Mouse (Mus musculus) heart, postnatal 36 days (tissue): ENCODE measurements around the gene Galnt15. TPM values are rescaled to one million over a fixed set of nuclear protein-coding genes. Genes with fewer than 3 reads are reported as not detected.

Source experiments
- DNase-seq, 2 experiments: peaks; one replicate each; pipeline ENCODE4 v3.0.0; 2021 to 2022
- intact Hi-C: fragments of 180-260 bp; cut with DNase I; formaldehyde crosslinking; loops from one replicate; pipeline ENCODE4 v1.15.1; 2025
- total RNA-seq, 2 experiments: library from RNA; stranded (reverse); gene quantifications; 2 replicates each; pipeline ENCODE4 v1.2.3; 2021

Galnt15 gene
- 10 to 100 TPM; 15.0 to 21.3 TPM for total RNA-seq

DNA sequence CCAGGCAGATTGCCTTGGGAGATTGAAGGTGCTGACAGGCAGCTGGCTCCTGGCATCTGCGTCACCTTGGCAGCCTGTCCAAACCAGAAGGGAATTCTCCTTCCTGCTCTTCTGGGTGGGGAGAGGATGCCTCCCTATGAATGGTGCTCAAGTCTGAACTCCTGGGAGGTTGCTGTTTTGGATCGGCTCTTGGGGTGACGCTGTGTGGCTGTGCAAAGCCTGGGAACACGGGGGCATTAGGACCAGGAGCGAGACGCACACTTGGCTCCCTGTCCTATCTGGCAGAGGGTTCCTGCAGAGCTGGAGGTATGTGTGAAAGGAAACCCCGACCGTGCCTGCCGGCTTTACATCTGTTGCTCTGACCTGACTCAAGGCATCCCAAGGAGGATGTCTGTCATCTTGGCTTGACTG is at the start of gene Galnt15:
Galnt15 (plus strand) TSS at position 309 of the 411 bp plus-strand sequence.
- DNase-seq = peak; percentile 78 to 79
- intact Hi-C loops = loop anchor here (1.0 kb wide), 1 partner anchor 22 kb away; no protein-coding TSS in a partner anchor

DNA sequence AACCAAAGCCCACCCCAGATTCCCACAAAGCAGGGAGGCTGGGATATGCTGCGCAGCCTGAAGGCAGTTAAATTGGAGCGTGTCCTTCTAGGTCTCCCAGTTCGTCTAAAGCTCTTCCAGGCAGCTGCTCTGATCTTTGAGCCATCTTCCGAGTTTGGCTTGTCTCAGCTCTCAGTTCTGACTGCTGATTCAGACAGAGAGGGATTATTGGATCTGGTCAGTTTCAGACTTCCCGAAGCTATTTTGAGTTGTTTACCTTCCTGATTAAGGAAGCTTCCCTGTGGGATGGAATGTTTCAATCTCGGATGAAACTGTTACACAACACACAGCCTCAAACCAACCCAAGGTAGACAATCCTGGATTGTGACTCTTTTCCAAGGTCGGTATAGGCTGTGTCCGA is 34.8 kb upstream of the Galnt15 start:
- intact Hi-C loops = no loop called here
- DNase-seq = no peak

DNA sequence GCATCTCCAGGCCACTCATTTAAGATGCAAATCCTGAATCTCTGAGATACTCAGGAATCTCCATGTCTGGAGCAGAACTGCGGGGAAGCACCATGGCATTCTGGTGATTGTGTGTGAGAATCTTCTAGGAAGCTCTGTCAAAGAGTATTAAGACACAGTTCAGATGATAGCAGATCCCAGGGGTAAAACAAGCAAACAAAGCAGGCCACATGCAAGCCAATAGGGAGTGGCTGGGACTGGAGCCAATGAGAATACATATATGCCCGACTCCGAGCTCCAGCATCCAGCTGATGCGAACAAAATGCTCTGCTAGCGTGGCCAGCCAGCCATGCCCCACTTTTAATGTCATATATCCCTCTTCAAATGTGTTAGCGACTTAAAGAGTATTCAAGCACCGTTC is 27.8 kb upstream of the Galnt15 start:
- no peak for DNase-seq
- intact Hi-C loops = no loop called here

DNA sequence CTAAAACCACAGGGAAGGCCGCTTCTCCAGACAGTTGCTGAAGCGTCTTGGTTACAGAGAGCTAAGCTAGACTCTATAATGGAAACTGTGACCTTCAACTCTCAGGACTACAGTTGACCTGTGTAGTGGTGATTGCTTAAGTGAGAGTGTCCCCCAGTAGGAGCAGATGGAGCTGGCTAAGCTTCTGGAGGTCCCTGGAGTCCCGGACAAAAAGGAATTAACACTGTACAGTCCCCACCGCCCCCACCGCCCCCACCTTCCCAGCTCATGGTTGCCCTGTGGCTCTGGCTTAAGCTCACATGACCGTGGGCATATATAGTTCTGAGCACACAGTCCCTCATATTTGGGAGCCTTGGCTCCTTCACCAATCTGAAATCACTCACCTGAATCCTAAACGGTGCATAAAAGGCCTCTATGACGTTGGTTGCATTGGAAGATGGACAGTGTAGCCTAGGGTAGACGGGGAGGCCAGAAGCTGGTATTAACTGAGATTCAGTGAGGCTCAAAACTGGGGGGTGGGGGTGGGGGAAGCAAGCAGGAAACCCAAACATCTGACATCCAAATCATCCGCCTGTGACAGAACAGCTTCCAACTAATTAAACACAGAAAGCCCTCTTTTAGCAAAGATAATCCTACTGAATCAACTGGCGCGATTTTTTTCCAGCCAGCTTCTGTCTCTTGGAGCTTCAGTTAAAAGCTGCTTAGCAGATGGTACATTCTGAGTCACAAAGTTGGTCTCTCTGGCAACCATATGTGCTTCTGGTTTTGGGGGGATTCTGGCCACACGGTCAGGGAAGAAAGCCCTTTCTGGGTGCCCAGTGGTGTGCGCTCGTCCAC is 26.1 kb upstream of the Galnt15 start:
- intact Hi-C loops = no loop called here
- no peak for DNase-seq

DNA sequence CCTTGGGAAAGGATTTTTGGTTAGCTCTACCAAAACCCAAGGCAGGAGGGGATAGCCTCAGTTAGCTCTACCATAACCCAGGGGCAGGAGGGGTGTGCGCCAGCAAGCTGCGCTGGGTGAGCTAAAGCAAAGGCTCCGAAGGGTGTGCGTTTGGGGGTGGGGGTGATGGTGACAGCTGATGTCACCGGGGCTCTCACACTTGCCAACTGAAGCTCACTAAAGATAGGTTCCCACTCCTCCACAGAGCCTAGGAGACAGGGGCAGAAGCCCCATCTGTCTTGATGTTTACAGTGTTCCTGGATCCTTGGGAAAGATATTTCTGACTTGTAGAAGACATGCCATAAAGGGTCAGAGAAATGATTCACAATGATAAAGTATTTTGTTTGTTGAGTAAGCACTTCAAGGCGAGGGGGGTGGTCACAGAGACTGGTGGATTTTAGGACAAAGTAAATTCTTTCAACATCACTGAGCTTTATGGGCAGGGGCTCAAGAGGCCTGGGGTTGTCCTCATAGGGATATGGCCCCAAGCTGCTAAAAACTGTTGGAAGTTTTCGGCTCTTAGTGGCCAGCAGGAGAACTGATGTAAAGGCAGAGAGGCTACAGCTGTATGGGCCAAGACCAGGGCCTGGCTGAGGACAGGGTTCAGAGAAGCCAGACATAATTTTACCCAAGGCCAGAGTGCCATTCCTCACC is 24.7 kb upstream of the Galnt15 start:
- intact Hi-C loops = no loop called here
- no peak for DNase-seq

DNA sequence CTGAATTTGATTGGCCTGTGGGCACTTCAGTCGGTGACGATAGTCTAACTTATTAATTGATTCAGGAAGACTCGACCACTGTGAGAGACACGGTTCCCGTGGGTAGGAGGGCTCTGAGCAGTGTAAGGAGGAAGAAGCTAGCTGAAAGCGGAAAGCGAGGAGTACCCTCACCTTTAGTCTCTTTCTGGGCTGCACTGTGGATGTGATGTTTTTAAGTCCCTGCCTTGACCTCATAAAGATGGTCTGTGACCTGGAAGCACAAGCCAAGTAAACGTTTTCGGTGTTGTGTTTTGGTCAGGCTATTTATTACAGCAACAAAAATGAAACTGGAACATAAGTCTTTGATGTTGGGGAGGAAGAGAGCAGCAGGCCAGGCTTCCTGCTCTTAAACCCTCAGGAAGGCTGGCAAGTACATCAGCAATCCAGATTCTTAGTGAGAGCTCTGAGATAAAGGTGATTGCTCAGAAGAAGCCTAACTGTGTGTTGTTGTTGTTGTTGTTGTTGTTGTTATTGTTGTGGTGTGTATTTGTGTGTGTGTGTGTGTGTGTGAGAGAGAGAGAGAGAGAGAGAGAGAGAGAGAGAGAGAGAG is 23.0 kb upstream of the Galnt15 start:
- intact Hi-C loops = loop anchor here (1.0 to 2.0 kb wide), 2 partner anchors 24 to 49 kb away; no protein-coding TSS in a partner anchor

DNA sequence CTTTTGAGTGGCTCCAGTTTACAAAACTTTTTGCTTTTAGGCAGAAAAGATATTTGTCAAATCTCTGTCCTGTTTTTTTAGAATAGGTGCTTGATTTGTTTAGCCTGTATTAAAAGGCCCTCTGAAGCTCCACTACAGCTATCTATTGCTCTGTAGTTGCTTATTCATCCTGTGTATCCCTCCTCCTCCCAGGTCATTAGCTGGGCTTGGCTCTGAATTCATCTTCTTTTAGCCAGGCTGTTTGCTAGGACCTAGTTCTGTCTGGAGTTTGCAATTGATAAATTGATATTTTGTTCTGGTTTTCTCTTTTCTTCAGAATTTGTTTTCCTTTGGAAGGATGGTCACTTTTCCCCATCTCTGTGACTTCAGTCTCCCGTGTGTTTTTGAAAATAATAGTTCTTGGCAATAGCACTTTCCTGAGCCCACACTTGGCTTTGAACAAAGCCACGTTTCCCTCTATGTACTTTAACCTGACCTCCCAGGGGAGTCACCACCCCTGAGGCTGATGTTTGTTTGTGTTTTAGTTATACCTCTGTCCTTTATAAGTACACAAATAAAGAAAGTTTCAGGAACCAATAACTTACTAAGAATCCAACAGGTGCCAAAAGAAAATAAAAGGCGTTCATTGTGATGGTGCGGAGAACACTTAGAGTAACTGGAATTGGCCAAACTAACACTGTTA is 21.0 kb upstream of the Galnt15 start:
- intact Hi-C loops = loop anchor here (2.0 kb wide), 1 partner anchor 51 kb away; no protein-coding TSS in a partner anchor
- DNase-seq = no peak

More for the DNA sequence above, 23.0 kb upstream of the Galnt15 start:
- DNase-seq = no peak

DNA sequence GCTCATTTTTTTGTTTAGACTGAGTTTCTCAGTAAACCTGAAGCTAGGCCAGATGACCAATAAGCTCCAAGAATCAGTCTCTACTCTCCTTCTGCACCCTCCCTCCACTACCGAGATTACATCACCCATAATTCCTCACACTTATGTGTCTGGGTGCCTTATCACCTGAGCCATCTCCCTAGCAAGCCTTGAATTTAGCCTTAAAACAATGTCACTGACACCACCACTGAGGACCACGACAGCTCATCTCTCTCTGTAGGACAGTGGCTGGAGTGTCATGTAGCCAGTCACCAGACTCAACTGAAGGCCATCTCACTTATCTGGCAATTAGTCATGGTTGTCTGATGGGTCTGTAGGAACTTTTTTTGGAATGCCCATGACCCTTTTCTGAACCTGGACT is 19.1 kb upstream of the Galnt15 start:
- intact Hi-C loops = no loop called here
- DNase-seq = no peak

DNA sequence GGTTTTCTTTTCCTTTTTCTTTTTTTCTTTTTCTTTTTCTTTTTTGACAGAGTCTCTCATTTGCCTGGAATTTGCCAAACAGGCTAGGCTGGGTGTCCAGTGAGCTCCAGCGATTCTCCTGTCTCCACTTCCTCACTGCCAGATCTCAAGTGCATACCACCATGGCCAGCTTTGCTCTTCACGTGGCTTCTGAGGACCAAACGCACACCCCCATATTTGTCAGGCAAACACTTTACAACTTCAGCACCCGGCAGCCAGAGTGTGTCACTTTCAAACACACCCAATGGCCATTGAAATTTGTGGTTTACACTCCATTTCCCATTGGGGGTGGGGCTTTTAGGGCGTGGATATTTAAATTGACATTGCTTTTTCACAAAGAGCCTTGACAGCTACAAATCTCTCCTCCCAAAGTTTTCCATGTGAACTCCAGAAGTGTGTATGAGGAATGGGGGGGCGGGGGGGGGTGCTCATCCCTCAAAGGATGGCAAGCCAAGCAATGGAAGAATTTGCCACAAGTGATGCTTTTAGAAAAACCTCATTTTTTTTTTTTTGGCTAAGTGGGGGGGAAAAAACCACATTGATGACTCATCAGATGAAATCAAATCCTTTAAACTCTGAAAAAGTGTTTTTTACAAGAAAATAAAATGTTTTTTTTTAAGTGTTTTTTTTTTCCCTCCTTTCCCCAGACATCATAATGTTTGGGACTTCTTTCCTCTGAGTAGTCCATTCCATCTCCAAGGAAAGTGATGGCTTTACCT is 17.1 kb upstream of the Galnt15 start:
- no peak for DNase-seq
- intact Hi-C loops = no loop called here

DNA sequence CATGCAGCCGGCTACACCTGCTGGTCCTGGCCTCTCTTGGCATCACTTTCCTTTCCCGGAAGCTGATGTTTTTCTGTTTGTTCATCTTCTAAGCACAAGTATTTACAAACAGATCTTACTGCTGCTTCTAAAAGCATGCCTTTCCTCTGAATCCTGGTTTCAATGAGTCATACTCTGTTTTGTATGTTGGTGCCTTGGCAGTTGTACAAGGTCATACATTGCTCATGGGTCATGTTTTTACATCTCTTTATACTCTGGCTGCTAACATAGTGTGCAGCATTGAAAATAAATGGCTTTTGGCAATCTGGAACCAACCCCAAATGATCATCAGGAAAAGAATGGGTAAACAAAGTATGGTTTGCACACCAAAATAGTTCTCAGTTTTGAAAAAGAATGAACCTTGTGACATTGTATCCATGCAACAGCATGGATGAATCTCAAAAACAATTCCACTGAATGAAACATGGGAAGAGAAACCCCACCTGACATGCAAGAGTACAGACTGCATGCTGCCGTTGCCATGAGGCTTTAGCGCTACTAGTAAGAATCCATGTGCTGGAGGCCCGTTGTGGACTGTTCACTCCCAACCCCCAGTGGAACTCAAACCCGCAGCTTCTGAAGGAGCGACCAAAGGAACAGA is 13.5 kb upstream of the Galnt15 start:
- intact Hi-C loops = no loop called here
- DNase-seq = no peak

DNA sequence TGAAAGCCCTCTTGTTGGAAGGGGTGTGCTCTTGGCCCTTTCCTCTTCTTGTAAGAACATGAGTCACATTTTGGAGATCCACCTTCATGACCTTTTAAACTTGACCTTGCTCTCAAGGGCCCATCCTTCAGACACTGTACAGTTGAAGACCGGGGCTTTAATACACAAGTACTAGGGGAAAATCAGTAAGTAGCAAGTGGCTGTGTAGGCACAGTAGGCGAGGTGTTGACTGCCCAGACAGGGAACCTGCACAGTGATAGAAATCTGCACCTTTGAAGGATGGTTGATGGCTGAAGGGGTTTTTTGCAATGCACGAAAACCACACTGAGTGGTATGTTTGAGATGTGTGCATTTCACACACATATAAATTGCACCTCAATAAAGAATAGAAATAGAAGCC is 12.3 kb upstream of the Galnt15 start:
- DNase-seq = no peak
- intact Hi-C loops = no loop called here

DNA sequence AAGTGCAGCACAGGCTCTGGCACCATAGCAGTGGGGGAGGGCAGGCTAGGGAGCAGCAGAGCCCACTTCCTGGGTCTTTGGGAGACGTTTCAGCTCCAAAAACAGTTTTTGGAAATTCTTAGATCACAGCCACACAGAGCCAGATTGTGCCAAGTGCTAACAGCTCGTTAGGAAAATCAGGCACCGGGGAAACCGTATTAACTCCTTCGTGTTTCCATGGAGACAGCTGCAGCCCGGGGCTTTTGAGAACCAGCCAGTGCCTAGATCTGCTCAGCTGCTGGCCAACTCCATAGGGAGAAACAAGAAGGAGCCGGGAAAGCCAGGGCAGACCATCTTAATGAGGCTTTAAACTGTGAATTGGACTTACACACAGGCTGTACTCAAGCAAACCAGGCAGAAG is 11.9 kb upstream of the Galnt15 start:
- intact Hi-C loops = no loop called here
- DNase-seq = no peak

DNA sequence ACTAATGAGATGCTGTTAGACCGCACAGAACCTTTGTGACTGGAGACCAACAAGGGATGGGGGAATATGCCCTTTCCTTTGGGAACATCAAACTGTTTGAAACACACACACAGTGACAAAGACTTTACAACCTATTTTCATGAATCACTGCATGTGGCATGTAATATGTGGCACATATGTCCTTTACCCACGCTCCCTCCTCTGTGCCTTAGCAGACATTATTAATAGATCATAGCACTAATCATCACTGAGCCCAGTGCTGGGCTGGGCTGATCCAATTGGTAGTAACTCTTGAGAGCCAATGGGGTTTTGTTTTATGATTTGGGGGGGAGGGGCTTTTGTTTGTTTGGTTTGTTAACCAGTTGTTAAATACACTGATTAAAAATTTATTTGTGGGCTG is 11.3 kb upstream of the Galnt15 start:
- intact Hi-C loops = no loop called here

DNA sequence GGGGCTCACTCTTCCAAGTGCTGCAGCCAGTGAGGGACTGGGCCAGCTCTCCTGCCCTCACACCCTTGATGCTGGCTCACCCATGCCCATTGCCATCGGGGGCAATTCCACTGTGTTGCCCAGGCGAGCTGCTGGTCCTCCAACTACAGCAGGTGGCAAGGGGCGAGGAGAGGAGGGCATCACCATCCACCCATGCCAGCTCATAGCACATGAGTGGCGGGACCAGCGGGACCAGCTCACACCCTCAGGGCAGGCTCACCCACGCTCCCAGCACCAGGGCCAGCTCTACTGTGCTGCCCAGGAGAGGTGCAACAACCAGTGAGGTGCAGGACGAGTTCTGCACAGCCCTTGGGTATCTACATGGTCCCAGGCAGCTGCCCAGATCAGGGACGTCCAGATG is 9.7 kb upstream of the Galnt15 start:
- DNase-seq = no peak
- intact Hi-C loops = no loop called here

More for the DNA sequence above, 11.3 kb upstream of the Galnt15 start:
- no peak for DNase-seq

DNA sequence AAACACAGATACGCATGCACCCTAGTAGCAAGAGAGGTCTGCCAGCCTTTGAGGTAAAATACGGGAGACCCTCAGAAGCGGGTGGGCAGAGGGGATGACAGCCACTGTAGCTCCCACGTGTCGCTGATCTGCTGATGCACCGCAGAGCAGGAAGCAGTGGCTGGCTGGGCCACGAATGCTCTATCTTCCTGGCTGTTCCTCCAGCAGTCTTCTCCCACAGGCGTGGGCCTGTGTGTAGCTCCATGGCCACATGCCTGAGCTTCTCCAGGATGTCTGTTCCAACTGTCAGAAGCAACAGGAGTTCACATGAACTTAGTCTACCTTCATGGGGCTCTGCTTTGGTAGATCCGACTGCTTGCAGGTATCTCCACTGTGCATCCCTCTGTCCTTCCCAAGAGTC is 6.8 kb upstream of the Galnt15 start:
- intact Hi-C loops = no loop called here
- no peak for DNase-seq

DNA sequence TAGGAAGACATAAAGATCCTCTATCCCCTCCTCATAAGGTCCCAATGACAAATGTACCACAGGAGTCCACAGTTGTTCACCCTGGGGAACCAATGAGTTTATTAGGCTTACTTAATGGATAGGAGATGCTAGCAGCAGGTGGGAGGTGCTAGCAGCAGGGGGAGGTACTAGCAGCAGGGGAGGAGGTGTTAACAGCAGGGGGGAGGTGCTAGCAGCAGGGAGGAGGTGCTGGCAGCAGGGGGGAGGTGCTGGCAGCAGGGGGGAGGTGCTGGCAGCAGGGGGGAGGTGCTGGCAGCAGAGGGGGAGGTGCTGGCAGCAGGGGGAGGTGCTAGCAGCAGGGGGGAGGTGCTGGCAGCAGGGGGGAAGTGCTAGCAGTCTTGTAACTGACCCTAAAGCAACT is 6.3 kb upstream of the Galnt15 start:
- no peak for DNase-seq
- intact Hi-C loops = no loop called here

DNA sequence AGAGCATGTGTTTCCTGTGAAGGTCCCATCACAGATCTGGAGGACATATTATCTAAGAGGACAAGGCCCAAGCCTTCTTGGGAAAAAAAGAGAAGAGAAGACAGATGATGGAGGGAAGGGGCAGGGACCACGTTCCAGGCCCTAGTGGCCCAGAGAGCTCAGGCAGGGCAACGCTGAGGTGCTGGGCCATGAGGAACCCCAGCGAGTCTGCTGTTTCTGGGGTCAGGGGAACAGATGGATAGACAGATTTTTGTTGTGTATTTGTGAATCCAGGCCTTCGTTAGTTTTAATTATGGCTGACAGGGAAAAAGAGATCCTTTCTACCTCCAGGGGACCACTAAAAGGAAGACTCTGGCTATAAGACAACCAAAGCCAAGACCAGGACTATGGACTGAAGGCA is 4.9 kb upstream of the Galnt15 start:
- intact Hi-C loops = no loop called here
- no peak for DNase-seq

DNA sequence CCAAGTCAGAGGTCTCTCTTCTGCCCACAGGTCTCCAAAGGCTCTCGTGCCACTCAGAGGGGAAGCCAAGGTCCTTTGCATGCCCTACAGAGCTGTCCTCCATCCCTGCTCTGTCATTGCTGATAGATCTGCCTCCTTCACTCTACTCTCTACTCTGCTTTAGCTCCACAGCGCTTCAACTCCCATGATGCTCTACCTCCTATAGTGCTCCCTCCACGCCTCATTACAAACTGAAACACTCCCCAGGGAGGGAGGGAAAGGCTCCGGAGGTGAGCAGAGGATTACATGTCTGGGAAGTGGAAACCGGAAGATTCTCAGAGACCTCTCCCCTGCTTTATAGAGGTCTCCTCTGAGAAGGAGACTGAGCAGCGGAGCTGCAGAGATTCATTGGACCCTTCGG is 1.6 kb upstream of the Galnt15 start:
- DNase-seq = no peak

DNA sequence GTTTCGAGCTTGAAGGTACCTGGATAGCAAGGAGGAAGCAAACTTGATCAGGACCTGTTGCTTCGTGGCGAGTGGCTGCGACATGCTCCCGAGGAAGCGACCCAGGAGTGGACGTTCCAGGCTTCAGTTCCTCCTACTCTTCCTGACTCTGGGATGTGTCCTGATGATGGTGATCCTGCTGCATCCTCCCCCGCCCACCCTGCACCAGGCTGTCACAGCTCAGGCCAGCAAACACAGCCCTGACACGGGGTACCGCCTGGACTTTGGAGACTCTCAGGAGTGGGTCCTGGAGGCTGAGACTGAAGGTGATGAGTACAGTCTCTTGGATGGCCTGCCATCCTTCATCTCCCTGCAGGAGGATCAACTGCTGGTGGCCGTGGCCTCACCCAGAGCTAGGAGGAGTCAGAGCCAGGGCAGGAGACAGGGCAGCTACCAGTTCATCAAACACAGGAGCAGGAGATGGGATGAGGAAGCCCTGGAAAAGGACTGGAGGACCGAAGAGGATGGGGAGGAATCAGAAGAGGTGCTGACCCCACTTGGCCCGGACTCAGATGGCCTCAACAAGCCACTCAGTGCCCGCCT is 713 bp downstream of the Galnt15 start:
- intact Hi-C loops = loop anchor here (1.0 kb wide), 1 partner anchor 23 kb away; no protein-coding TSS in a partner anchor
- DNase-seq = peak in 1 of 2 experiments; percentile 45

More for the DNA sequence above, 1.6 kb upstream of the Galnt15 start:
- intact Hi-C loops = no loop called here
